Mouse (Mus musculus): Measurements from ENCODE around the gene Zfp184.
"Not testable (repeated sequence)": the region's sequence is repeated elsewhere in the genome, so short reads cannot be mapped to it uniquely, and the experiment has no call there.

Zfp184 gene

DNA sequence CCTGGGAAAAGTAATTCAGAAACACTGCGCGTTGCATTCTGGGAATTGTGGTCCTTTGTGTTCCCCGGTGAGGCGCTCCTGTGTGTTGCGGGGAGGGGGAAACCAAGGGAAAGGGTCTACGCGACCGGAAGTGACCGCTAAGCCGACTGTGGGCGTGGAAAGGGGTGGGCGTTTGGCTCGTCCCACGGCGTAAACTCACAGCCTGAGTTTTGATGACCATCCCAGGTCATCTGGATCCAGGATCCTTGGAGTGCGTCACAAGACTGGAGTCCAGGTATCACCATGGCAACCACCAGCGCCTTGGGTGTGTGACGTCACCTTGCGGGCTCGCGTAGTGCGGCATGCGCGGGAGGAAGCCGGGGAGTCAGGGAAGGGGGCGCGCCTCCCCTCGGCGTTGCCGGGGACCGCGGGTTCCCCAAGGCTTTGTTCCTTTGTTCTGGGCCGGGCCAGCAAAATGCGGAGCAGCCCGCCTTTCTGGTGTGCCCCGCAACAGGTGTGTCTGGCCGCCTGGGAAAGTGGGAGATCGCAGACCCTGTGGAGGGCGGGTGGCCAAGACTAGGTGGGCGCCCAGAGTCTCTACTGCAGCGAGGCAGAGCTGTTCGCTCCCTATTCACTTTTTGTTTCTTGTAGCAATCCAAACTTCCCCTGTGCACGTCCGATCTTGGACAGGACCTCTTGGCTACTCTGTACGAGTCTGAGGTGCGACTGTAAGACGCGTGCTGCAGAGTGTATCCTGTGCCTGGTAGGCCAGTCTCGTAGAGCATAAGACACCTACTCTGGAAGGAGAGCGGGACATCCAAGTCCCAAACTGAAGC, at the start of gene Zfp184:
Gene Zfp184 (plus strand): TSS at position 169 of the 815 bp plus-strand sequence.
- peak; percentile 90 for DNase-seq

DNA sequence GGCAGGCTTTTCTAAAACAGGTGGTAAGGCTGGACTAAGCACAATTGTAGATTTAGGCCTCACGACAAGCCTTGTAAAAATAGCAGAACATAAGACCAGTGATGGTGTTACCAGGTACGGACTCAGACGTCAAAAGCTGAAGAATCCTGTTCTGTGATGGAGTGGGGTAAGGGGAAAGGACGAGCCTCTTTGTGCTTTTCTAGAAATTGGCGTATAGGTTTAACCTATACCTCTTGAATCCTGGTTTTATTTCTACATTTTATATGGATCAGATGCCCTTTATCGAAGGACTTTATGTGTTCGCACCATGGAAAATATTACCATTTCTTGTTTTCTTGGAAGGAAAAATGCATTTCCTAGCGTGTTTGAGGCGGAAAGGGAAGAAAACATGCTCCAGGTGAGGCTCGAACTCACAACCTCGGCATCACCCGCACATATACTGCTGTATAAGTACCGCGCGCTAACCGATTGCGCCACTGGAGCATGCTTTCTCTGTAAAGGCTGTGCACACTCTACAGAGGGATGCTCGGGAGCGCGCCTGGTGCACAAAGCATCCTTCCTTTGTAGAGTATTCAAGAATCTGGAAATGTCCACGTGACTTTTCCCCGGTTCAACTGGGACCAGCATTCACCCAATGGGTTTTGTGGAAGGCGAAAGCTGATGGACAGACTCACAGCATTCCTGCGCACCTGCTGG, 48.2 kb upstream of the Zfp184 start:
- DNase-seq = peak; percentile 19 to 35

DNA sequence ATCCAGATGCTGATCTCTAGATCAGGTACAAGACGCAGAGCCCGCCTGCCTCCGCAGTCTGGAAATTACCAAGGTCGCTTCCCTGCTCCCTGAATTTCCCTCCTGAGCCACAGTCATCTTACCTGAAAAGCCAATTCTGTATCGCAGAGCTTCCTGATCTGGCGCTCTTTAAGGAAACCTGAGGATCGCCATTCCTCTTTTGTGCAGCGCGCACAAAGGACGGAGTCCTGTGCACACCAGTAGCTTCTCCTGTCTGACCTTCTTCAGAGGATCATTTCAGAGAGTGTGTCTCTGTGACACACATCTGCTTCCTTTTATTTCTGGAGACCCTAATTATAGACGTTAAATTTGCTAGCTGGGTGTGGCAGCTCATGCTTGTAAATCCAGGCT, 47.7 kb upstream of the Zfp184 start:
- no peak for DNase-seq

DNA sequence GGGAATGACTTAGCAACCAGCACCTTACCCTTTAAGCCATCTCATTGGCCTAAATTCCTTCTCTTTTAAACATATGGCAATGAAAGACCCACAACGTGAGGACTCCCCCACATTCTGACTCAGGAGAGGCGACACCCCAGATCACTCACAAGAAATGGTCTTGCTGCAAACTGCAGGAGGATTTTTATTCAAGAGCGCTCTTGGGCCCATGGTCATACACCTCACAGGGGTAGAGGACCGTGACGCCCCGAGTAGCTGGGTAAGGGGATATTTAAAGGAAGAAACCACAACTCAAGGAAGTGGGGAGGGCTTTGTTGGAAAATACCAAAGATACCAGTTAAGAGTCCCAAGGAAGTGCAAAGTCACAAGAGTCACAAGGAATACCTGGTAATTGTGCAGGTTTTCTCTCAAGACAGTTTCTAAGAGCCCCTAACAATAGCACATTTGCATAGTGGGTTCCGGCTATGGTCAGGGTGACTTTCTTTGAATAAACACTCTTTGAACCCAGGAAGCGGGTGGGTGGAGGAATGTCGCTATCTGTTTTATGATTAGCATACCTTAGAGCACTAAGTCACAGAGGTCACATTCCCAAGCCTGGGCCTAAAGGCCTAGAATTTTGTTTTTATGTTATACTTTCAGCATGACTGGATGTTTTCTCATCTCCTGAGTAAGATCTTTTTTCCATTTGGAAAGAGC, 43.9 kb upstream of the Zfp184 start:
- DNase-seq = not testable (repeated sequence)

DNA sequence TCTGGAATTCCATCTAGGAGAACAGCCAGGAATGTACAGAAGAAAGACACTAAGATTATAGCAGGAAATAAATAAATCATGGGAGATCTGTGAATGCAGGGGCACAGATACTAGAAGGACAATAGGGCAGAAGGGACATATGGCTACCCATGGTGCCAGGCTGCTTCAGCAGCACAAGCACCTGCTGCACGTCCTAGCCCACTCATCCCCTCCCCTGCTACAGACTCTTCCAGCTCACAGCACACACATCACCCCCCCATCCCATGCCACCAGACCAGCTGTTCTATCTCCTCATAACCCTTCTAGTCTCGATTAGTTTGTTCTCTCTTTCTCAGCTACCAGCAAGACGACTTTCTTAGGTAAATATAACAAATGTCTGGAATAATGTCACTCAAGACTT, 41.4 kb upstream of the Zfp184 start:
- no peak for DNase-seq

DNA sequence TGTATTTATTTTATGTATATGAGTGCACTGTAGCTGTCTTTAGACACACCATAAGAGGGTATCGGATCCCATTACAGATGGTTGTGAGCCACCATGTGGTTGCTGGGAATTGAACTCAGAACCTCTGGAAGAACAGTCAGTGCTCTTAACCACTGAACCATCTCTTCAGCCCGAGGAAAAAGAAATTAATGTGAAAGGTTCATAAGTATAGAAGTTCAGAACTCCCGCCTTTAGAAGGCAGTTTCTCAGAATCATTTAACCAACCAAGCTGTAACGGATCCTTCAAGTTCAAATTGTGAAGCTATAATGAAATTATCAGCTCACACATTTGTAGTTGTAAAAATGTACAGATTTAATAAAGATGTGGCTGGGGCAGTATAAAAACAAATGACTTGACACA, 40.8 kb upstream of the Zfp184 start:
- DNase-seq = not testable (repeated sequence)

DNA sequence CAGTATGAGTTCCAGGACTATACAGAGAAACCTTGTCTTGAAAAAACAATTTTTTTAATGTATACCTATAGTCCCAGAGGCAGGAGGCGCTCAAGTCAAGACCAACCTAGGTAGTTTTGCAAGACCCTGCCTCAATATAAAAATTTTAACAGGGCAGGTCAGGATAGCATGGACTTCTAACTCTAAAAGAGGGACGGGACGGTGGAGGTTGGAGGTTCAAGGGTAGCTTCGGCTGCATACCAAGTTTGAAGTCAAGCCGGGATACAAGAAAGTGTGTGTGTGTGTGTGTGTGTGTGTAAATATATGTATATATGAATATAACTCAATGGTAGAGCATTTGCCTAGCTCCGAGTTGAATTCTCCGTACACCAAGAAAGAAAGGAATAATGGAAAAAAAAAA, 38.6 kb upstream of the Zfp184 start:
- DNase-seq = no peak

DNA sequence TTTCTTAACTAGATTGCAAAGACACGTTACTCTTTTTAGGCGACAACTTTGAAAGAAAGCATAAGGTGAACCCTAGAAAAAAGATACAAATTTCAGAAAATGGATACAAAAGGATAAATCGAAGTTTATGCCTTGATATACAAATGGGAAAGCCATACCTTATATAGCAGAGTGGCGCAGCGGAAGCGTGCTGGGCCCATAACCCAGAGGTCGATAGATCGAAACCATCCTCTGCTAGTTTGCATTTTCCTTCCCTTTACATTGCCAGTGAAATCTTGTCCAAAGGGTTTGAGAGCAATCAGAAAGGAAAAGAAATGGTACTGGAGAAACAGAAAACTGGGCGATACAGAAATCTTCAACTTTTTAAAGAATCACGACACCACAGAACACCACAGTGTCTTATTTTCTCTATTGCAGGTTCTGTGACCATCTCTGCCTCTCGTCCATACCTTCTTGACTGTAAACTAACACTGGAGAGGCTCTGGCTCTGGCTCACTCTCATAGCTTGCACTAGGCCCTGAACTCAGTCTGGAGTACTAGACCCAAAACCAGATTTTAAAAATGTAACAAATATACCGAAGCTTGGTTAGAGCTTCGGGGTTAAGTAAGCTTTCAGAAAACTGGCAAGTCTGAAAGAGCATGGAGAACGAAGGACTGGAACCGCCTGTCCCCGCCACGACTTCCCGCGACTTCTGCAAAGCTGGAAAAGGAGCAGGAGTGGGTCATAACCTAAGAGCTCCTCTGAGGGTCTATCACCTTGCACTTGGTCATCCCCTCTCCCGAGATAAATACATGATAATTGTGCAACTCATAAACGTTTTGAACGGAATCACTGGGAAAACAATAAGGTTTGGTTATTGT, 37.7 kb upstream of the Zfp184 start:
- DNase-seq = no peak

DNA sequence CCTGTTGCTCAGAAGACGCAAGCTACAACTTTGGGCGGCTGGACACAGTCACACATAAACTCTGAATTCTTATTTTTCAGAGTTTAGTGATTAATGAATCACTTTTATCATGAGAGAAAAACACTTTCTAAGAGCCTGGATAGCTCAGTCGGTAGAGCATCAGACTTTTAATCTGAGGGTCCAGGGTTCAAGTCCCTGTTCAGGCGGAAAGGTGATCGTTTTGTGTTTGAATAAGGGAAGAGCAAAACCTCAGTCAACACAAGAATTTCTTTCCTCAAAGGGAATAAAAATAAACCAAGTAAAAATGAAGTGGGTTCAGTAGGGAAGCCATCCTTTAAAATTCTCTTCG, 37.1 kb upstream of the Zfp184 start:
- not testable (repeated sequence) for DNase-seq

DNA sequence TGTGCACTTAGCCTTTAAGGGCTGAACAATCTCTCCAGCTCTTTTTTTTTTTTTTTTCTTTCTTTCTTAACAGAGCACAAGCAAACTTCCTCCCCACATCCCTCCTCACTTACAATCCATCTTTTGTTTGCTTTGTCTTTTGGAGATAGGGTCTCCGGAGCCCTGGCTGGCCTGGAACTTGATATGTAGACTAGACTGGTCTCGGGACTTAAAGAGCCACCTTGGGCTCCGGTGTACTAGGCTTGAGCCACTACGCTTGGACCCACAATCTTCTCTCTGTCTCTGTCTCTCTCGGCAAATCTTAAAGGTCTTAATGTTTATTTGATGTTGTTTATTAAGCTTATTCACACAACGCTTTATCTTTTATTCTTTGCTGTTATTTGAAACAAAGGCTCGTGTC, 34.2 kb upstream of the Zfp184 start:
- DNase-seq = no peak

DNA sequence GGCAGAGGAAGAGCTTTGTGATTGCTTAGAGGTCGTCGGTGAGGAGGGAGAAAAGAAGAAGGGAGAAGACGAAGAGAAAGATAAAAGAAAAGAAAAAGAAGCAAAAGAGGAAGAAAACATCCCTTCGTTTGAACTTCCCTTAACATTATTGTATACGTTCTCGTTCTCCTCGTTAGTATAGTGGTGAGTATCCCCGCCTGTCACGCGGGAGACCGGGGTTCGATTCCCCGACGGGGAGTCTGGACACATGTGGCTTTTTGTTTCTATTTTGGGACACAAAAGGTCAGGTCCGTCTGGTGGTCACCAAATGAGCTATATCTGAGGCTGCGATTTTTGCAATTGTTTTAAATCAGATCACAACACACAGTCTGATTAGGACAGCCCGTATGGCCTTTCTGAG, 33.7 kb upstream of the Zfp184 start:
- no peak for DNase-seq

DNA sequence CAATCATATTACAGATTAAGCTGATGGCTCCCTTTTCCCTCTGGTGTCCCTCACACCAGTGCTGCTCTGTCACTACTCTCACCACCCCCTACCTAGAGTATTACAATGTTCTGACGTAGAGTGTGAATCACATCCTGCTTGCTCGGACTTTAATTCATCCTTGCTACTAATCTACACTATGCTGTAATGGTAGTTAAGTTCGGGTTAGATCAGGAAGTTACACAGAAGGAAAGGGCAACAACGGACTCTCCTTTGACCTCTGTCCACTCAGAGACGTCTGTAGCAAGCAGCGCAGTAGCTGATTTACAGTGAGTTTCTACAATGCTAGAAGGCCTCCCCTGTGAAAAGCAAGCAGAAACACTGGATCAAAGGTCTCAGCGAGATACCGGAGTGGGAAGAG, 31.0 kb upstream of the Zfp184 start:
- DNase-seq = no peak

DNA sequence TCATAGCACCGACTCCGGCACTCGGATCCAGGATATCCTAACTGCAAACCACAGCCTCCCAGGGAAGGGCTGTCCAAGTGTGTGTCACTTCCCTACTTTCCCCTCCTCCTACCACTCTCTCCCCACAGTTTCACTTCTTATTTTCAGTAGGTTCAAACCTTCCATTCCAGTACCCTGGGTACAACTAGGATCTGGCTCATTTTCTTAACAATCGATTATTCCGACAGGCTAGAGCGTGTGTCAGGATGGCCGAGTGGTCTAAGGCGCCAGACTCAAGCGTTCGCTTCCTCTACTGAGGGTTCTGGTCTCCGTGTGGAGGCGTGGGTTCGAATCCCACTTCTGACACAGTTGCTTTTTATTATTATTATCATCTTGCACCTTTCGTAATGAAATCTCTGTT, 30.3 kb upstream of the Zfp184 start:
- no peak for DNase-seq

DNA sequence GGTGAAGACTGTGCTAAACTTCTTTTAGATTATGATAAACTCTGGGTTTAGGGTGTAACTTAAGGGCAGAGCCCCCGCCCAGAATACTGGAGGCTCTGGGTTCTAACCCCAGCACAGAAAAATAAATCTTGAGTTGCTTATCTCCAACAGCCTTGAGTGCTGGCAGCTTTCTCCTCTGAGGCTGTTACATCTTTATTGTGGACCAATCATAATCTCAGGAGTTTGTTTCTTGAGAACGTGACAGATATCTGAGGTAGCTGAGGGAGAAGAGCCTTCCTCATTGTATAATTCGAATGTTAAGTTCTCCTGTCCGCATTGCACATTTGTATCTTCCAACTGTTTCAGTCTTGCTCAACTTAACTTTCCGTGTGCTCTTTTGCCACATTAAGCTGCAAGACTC, 29.4 kb upstream of the Zfp184 start:
- no peak for DNase-seq

DNA sequence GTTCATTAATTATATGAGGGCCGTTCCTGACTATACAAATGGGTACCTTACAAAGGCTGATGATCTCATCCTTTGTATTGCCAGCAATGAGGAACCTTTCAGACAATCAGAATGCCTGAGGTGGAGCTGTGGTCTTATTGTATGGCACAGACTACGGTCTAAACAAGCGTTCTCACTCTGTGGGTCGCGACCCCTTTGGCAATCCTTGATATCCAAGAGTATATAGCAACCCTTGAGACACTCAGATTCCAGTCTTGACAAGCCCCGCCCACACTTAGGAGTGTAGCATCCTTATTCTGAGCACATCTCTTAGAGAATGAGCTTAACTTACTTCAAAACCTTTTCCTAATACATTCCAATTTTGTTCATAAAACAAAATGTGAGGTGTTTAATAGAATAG, 28.8 kb upstream of the Zfp184 start:
- no peak for DNase-seq

DNA sequence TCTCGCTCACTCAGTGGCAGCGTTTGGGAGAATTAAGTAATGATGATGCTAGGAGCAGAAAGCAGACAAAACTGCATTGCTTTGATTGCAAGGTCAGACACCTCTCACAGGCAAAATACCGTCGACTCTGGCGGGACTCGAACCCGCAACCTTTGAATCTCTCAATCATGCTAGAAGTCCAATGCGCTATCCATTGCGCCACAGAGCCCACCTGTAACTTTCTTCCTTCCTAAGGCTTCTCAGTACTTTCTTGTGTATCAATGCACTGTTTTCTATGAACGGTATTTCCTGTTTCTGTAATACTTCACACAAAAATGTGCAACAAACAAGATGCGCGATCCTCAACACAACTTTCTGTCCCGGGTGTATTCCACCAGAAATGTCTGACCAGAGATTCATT, 27.9 kb upstream of the Zfp184 start:
- DNase-seq = no peak

DNA sequence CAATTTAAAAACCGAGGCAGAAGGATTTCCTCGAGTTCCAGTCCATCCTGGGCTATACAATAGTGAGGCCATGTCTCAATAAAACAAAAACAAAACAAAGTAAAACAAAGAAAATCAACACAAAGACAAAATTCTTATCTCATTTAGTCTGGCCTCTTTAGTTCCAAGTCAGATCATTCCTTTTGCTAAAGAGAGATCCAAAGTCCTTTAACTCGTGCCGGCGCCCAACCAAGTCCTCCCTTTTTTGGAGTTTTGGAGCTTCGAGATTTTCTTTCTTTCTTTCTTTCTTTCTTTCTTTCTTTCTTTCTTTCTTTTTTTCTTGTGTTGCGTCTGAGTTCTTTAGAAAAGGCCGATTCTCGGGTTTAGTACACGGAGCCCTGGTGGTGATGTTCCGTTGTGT, 27.4 kb upstream of the Zfp184 start:
- no peak for DNase-seq

DNA sequence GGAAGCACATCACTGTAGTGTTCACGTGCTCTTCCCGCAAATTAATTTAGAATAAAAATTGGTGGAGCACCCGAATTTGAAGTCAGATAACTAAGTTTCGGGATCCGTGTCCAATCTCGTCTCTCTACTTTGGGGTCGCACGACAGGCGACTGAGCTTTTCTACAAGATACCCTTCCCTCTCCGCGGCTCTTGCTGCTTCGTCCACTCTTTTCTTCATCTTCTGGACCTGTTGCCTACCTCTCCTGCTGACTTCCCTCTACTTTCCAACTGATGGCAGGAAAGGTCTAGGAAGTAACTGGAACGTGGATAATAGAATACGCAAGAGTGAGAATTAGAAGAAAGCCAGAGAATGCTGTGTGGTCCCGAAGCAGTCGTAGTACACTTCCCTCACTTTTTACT, 26.9 kb upstream of the Zfp184 start:
- DNase-seq = no peak

DNA sequence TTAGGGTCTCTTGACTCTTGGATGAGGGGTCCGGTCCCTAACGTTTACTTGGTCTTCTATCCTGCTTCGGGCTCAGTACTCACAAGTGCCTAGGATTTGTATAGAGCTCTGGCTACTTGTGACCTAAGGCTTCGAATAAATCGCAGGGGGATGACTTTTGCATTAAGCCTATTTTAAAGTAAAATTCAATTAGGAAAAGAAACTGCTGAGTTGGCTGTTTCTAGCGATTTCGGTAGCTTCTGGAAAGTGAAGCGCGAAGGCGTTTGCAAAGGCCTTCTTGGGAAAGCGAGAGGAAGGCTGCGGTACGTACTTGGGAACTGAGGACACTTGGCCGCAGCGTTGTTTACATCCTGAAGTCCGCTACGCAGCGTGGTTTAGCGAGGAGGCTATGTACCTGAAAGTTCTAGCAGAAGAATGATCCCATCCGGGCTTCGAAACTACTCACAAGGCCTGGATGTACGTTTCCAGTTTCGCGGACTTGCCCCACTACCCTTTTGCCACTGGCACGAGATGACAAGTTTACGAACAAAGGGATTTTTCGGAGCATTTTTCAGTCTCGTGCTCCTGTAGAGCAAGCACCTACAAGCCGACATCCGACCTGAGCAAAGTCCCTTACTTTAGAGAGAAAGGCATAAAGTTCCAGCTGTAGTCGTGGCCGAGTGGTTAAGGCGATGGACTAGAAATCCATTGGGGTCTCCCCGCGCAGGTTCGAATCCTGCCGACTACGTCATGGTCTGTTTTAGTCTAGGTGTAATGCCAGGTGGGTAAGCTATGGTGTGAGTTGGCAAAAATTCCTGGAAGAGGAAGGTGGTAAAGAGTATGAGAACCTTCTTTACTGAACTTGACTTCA, 26.1 kb upstream of the Zfp184 start:
- no peak for DNase-seq

DNA sequence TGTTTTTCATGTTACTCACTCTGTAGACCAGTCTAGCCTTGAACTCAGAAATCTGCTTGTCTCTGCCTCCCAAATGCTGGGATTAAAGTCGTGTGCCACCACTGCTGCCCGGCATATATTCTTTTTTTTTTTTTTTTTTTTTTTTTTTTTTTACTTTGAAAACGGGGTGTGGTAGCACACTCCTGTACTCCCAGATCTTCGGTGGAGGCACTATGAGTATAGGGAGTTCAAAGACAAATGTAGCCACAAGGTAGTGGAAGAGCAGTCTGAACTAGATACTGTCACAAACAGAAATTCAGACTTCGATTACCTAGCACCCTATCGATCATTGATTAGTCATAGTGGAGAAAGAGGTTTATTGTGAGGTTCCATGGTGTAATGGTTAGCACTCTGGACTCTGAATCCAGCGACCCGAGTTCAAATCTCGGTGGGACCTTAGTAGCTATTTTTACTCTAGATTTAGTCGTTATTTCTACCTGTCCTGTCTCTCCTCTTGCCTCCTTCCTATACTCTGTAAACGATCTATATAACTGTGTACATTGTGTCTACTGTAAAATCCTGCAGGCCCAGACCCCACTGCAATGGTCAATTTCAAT, 25.0 kb upstream of the Zfp184 start:
- no peak for DNase-seq

DNA sequence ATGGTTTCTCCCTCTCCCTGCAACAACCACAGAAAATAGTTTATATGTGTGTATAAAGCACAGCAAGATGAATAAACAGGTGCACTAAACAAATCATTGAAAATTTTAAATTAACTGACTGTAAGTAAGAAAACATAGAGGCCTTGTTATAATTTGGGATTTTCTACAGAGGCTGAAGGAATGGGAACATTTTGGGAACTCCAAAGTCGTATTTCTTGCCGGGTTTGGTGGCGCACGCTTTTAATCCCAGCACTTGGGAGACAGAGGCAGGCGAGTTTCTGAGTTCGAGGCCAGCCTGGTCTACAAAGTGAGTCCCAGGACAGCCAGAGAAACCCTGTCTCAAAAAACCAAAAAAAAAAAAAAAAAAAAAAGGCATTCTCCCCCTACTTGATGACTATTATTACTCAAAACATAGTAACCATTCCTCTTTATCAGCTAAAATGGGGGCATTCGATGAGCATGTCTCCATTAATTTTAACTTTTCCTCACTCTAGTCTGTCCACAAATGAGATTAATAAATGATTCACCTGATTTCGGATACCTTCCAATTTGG, 24.1 kb upstream of the Zfp184 start:
- no peak for DNase-seq

Measured in cerebellum, adult 18-20 months (tissue).